Mouse (Mus musculus): ENCODE data around the gene Ogfod3. TPM values are rescaled to one million over a fixed set of nuclear protein-coding genes. Genes with fewer than 3 reads are reported as not detected.

The Ogfod3 gene
- polyA plus RNA-seq, 1 experiment from 2014 or later, result 24.5 TPM

- 22% methylated on average over 11 of the region's 11 CpGs for WGBS
- Histone ChIP-seq H3K27me3 (ENCODE audit: control insufficient read depth, insufficient read depth, low read depth, low read length) (no peaks in the 10 kb centered on the region), H3K4me1 (replicated peaks; ENCODE audit: control insufficient read depth, insufficient read depth, low read length) (peaks cover 22% of the 10 kb centered on the region), H3K36me3 (ENCODE audit: control insufficient read depth, insufficient read depth, low read length) (no peaks in the 10 kb centered on the region), H3K4me2 (ENCODE audit: low read depth, low read length) (no peak overlapping the region), H3K9me3 (ENCODE audit: control insufficient read depth, low read length) (no peaks in the 10 kb centered on the region), H3K9ac (ENCODE audit: low read length) (no peak overlapping the region), H3K4me3 (ENCODE audit: low read length) (no peak overlapping the region), H3K27ac (ENCODE audit: low read length) (peak overlapping the region; percentile 17; the same call in 1 of the 2 replicates)
- no peak for ATAC-seq (ENCODE audit: low read depth)
Measured at GRCm38 (mm10) chr11:121201436-121202198, 2.9 kb downstream of the Ogfod3 start.

DNA sequence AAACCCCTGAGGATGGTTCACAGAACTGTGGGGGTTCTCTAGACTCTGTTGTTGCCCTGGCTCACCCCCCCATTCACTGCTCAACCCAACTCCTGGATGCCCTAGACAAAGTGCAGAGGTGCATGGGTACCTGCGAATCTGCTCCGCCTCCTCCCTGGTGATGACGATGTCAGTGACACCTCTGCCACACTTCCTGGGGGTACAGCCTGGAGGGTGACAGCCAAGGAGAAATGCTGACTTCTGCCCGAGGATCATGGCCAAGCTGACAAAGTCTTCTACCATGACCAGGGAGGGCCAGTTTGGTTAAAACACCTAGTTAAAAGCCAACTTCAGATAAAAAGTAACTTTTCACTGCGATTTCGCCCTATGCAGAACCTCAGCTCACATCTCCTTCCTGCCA is 3.7 kb downstream of the Ogfod3 start:
- no peaks in the 10 kb centered on the region for H3K36me3 ChIP-seq (ENCODE audit: control insufficient read depth, insufficient read depth, low read length)
- H3K4me1 ChIP-seq (replicated peaks; ENCODE audit: control insufficient read depth, insufficient read depth, low read length), result peaks cover 22% of the 10 kb centered on the region
- H3K4me3 ChIP-seq (ENCODE audit: low read length), result no peak overlapping the region
- peak overlapping the region; percentile 14; the same call in 1 of the 2 replicates for H3K27ac ChIP-seq (ENCODE audit: low read length)
- 84% methylated on average over 6 of the region's 6 CpGs for WGBS
- no peaks in the 10 kb centered on the region for H3K9me3 ChIP-seq (ENCODE audit: control insufficient read depth, low read length)
- H3K9ac ChIP-seq (ENCODE audit: low read length), result no peak overlapping the region
- H3K27me3 ChIP-seq (ENCODE audit: control insufficient read depth, insufficient read depth, low read depth, low read length), result no peaks in the 10 kb centered on the region
- no peak overlapping the region for H3K4me2 ChIP-seq (ENCODE audit: low read depth, low read length)
- no peak for ATAC-seq (ENCODE audit: low read depth)

GRCm38 (mm10) chr11:121199851-121200250 is 4.7 kb downstream of the Ogfod3 start:
- Histone ChIP-seq H3K9ac (ENCODE audit: low read length) (no peak overlapping the region), H3K27ac (ENCODE audit: low read length) (no peak overlapping the region), H3K27me3 (ENCODE audit: control insufficient read depth, insufficient read depth, low read depth, low read length) (no peaks in the 10 kb centered on the region), H3K4me1 (replicated peaks; ENCODE audit: control insufficient read depth, insufficient read depth, low read length) (peaks cover 19% of the 10 kb centered on the region), H3K4me2 (ENCODE audit: low read depth, low read length) (no peak overlapping the region), H3K36me3 (ENCODE audit: control insufficient read depth, insufficient read depth, low read length) (no peaks in the 10 kb centered on the region), H3K9me3 (ENCODE audit: control insufficient read depth, low read length) (no peaks in the 10 kb centered on the region), H3K4me3 (ENCODE audit: low read length) (no peak overlapping the region)
- WGBS, result 61% methylated on average over 4 of the region's 4 CpGs
- ATAC-seq (ENCODE audit: low read depth), result no peak

DNA sequence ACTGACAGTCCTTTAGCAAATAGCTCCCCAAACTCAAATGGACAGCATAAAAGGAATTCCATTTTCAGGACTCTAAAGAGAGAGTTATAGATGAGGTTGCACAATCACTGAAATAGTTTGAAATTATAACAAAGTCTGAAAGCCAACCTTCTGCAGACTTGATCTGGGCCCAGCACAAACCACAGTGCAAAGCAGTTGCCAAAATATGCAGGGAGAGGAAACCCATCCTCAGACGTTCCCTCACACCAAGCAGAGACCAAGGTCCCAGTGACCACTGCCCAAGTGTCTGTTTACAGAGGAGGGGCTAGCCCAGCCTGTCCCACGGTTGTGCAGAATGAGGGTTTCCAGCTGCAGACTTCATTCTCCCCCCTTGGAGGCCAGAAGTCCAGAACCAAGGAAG is 5.9 kb downstream of the Ogfod3 start:
- Histone ChIP-seq H3K9me3 (ENCODE audit: control insufficient read depth, low read length) (no peaks in the 10 kb centered on the region), H3K27me3 (ENCODE audit: control insufficient read depth, insufficient read depth, low read depth, low read length) (no peaks in the 10 kb centered on the region), H3K36me3 (ENCODE audit: control insufficient read depth, insufficient read depth, low read length) (no peaks in the 10 kb centered on the region), H3K9ac (ENCODE audit: low read length) (no peak overlapping the region), H3K4me3 (ENCODE audit: low read length) (no peak overlapping the region), H3K4me1 (replicated peaks; ENCODE audit: control insufficient read depth, insufficient read depth, low read length) (peaks cover 15% of the 10 kb centered on the region), H3K4me2 (ENCODE audit: low read depth, low read length) (no peak overlapping the region), H3K27ac (ENCODE audit: low read length) (no peak overlapping the region; the same call in 1 of the 2 replicates)
- 11% methylated on average over 2 of the region's 2 CpGs for WGBS
- ATAC-seq (ENCODE audit: low read depth), result peak; percentile 80

GRCm38 (mm10) chr11:121193415-121193814 is 11.1 kb downstream of the Ogfod3 start:
- H3K9ac ChIP-seq (ENCODE audit: low read length), result no peak overlapping the region
- WGBS, result 52% methylated on average over 3 of the region's 3 CpGs
- no peak for ATAC-seq (ENCODE audit: low read depth)
- H3K4me1 ChIP-seq (replicated peaks; ENCODE audit: control insufficient read depth, insufficient read depth, low read length), result peaks cover 3% of the 10 kb centered on the region; the same call in 1 of the 2 replicates
- H3K4me2 ChIP-seq (ENCODE audit: low read depth, low read length), result no peak overlapping the region
- no peak overlapping the region for H3K4me3 ChIP-seq (ENCODE audit: low read length)
- no peaks in the 10 kb centered on the region for H3K27me3 ChIP-seq (ENCODE audit: control insufficient read depth, insufficient read depth, low read depth, low read length)
- H3K27ac ChIP-seq (ENCODE audit: low read length), result no peak overlapping the region
- no peaks in the 10 kb centered on the region for H3K9me3 ChIP-seq (ENCODE audit: control insufficient read depth, low read length)
- no peaks in the 10 kb centered on the region for H3K36me3 ChIP-seq (ENCODE audit: control insufficient read depth, insufficient read depth, low read length)

- no peak overlapping the region for H3K9ac ChIP-seq (ENCODE audit: low read length)
- H3K27ac ChIP-seq (ENCODE audit: low read length), result no peak overlapping the region
- H3K4me2 ChIP-seq (ENCODE audit: low read depth, low read length), result no peak overlapping the region
- ATAC-seq (ENCODE audit: low read depth), result no peak
- H3K4me3 ChIP-seq (ENCODE audit: low read length), result no peak overlapping the region
- H3K36me3 ChIP-seq (ENCODE audit: control insufficient read depth, insufficient read depth, low read length), result no peaks in the 10 kb centered on the region
- WGBS, result 55% methylated on average over 2 of the region's 2 CpGs
- H3K27me3 ChIP-seq (ENCODE audit: control insufficient read depth, insufficient read depth, low read depth, low read length), result no peaks in the 10 kb centered on the region
- H3K4me1 ChIP-seq (replicated peaks; ENCODE audit: control insufficient read depth, insufficient read depth, low read length), result no peaks in the 10 kb centered on the region
- no peaks in the 10 kb centered on the region for H3K9me3 ChIP-seq (ENCODE audit: control insufficient read depth, low read length)
Measured at GRCm38 (mm10) chr11:121192742-121193141, 11.8 kb downstream of the Ogfod3 start.

GRCm38 (mm10) chr11:121189681-121190080 is 14.8 kb downstream of the Ogfod3 start:
- Histone ChIP-seq H3K4me3 (ENCODE audit: low read length) (no peak overlapping the region), H3K4me2 (ENCODE audit: low read depth, low read length) (no peak overlapping the region), H3K27ac (ENCODE audit: low read length) (no peak overlapping the region), H3K9me3 (ENCODE audit: control insufficient read depth, low read length) (no peaks in the 10 kb centered on the region), H3K27me3 (ENCODE audit: control insufficient read depth, insufficient read depth, low read depth, low read length) (no peaks in the 10 kb centered on the region), H3K4me1 (replicated peaks; ENCODE audit: control insufficient read depth, insufficient read depth, low read length) (no peaks in the 10 kb centered on the region), H3K9ac (ENCODE audit: low read length) (no peak overlapping the region), H3K36me3 (ENCODE audit: control insufficient read depth, insufficient read depth, low read length) (no peaks in the 10 kb centered on the region)
- WGBS, result 85% methylated on average over 3 of the region's 3 CpGs
- no peak for ATAC-seq (ENCODE audit: low read depth)

DNA sequence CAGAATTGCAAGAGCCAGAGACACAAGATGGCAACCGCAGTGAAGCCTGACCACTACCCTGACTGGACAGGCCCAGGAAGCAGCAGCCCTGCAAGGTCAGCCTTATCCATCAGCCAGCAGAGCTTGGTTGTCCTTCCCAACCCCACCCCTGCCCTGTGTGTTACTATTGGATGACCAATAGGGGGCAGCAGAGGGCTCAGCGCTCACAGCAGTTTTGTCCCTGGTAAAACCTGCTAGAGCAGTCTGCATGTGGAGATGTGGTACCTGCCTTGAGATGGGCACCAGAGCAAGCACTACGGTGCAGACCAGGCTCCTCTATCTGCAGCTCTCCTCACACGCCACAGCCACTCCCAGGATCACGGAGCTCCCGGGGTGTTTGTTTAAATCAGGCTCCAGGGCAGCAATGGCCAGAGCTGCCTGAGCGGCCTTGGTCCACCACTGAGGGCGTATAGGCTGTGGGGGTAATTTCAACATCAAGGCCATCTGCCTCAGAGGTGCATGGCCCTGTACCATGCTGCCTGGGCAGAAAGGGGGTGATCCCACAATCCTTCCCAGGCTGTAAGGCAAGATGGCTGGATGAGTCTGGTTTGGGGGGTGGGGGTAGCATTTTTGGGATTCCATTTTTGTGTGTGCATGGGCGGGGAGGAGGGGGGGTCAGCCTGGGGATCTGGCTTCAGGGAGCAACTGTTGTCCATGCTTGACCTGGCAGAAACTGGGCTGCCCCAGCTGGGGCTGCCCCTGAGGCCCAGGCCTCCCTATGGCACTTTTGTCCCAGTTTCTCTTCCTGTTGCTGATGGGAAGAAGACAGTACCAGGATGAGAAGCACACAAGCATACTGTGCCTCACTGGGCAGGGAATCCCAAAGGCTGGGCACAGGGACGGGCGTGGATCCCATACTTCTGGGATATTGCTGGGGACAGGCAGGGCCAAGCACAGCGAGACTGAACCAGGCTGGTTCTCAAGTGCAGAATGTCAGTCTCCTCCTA is 27.9 kb downstream of the Ogfod3 start:
- Histone ChIP-seq H3K4me3 (ENCODE audit: low read length) (no peak overlapping the region), H3K4me1 (replicated peaks; ENCODE audit: control insufficient read depth, insufficient read depth, low read length) (peaks cover 3% of the 10 kb centered on the region), H3K27me3 (ENCODE audit: control insufficient read depth, insufficient read depth, low read depth, low read length) (no peaks in the 10 kb centered on the region), H3K36me3 (ENCODE audit: control insufficient read depth, insufficient read depth, low read length) (no peaks in the 10 kb centered on the region), H3K4me2 (ENCODE audit: low read depth, low read length) (no peak overlapping the region), H3K27ac (ENCODE audit: low read length) (no peak overlapping the region), H3K9me3 (ENCODE audit: control insufficient read depth, low read length) (no peaks in the 10 kb centered on the region), H3K9ac (ENCODE audit: low read length) (no peak overlapping the region)
- 44% methylated on average over 11 of the region's 12 CpGs for WGBS
- ATAC-seq (ENCODE audit: low read depth), result peak; percentile 72

GRCm38 (mm10) chr11:121174234-121174633 is 30.3 kb downstream of the Ogfod3 start:
- Histone ChIP-seq H3K4me2 (ENCODE audit: low read depth, low read length) (no peak overlapping the region), H3K9me3 (ENCODE audit: control insufficient read depth, low read length) (no peaks in the 10 kb centered on the region), H3K4me3 (ENCODE audit: low read length) (no peak overlapping the region), H3K27ac (ENCODE audit: low read length) (no peak overlapping the region), H3K27me3 (ENCODE audit: control insufficient read depth, insufficient read depth, low read depth, low read length) (no peaks in the 10 kb centered on the region), H3K36me3 (ENCODE audit: control insufficient read depth, insufficient read depth, low read length) (no peaks in the 10 kb centered on the region), H3K4me1 (replicated peaks; ENCODE audit: control insufficient read depth, insufficient read depth, low read length) (peaks cover 3% of the 10 kb centered on the region), H3K9ac (ENCODE audit: low read length) (no peak overlapping the region)
- ATAC-seq (ENCODE audit: low read depth), result no peak
- 38% methylated on average over 3 of the region's 3 CpGs for WGBS

Data from lung, embryonic 16.5 days (tissue).